Mouse (Mus musculus) heart, embryonic 14.5 days (tissue): ENCODE results near the gene Hjurp. TPM values are rescaled to one million over a fixed set of nuclear protein-coding genes. Genes with fewer than 3 reads are reported as not detected.

Source experiments
- ATAC-seq: fragments of 200-750 bp; cut with Nextera tagmentation; 2 replicates; pipeline ENCODE4 v1.8.0; 2017; ENCODE audit warnings: low read depth, moderate TSS enrichment; ENCODE audit not compliant: insufficient number of reproducible peaks, insufficient read depth, low FRiP score
- H3K27ac ChIP-seq, 2 experiments: fragments of 200-500 bp in 1 of 2; fragments of 300-500 bp in 1 of 2; sonication (generic) in 1 of 2; replicated peaks in 1 of 2; 2 replicates each; pipeline ENCODE4 v1.5.1; 2012 to 2014; ENCODE audit warnings: low read depth in 2 of 2, low read length in 2 of 2, control low read depth in 1 of 2, mild to moderate bottlenecking in 1 of 2, mixed read lengths in 1 of 2; ENCODE audit not compliant: control insufficient read depth in 1 of 2, insufficient read depth in 1 of 2
- H3K27me3 ChIP-seq: fragments of 300-500 bp; sonication (generic); 2 replicates; pipeline ENCODE4 v1.6.1; 2014; ENCODE audit warnings: mild to moderate bottlenecking, low read length, control low read depth; ENCODE audit not compliant: control insufficient read depth, insufficient read depth
- H3K36me3 ChIP-seq: fragments of 300-500 bp; sonication (generic); 2 replicates; pipeline ENCODE4 v1.6.1; 2014; ENCODE audit warnings: mild to moderate bottlenecking, control low read depth, low read length, mixed read lengths; ENCODE audit not compliant: control insufficient read depth, insufficient read depth
- H3K4me1 ChIP-seq, 2 experiments: fragments of 200-500 bp in 1 of 2; fragments of 300-500 bp in 1 of 2; sonication (generic) in 1 of 2; 2 replicates each; pipeline ENCODE4 v1.6.1; 2012 to 2014; ENCODE audit warnings: low read length in 2 of 2, control low read depth in 1 of 2, mixed read lengths in 1 of 2; ENCODE audit not compliant: control insufficient read depth in 2 of 2, insufficient read depth in 2 of 2
- H3K4me2 ChIP-seq: fragments of 300-500 bp; sonication (generic); 2 replicates; pipeline ENCODE4 v1.6.1; 2014; ENCODE audit warnings: mild to moderate bottlenecking, low read length
- H3K4me3 ChIP-seq, 2 experiments: fragments of 200-500 bp in 1 of 2; fragments of 300-500 bp in 1 of 2; sonication (generic) in 1 of 2; 2 replicates each; pipeline ENCODE4 v1.5.1; 2012 to 2014; ENCODE audit warnings: low read length in 2 of 2, mild to moderate bottlenecking in 2 of 2, control low read depth in 1 of 2, low read depth in 1 of 2, moderate library complexity in 1 of 2; ENCODE audit not compliant: control insufficient read depth in 1 of 2, insufficient read depth in 1 of 2
- H3K9ac ChIP-seq: fragments of 300-500 bp; sonication (generic); 2 replicates; pipeline ENCODE4 v1.6.1; 2014; ENCODE audit warnings: mild to moderate bottlenecking, low read length
- H3K9me3 ChIP-seq: fragments of 300-500 bp; sonication (generic); 2 replicates; pipeline ENCODE4 v1.6.1; 2016; ENCODE audit warnings: low read length, control low read depth; ENCODE audit not compliant: control insufficient read depth
- WGBS: fragments of 180-500 bp; shearing (Covaris S2); extraction: QIAGEN DNeasy Blood & Tissue Kit; methylation state at CpG from one replicate; pipeline ENCODE4 v1.1.7; 2014; 5-methylcytosine and 5-hydroxymethylcytosine counted together
- polyA plus RNA-seq: library from polyadenylated mRNA; unstranded; fragments of >200 nt; fragmentation: Nextera tagmentation; extraction: Ambion mirVana; gene quantifications from 2 replicates; pipeline ENCODE4 v1.2.1, GENCODE M21; 2014

Gene Hjurp
- polyA plus RNA-seq, 1 experiment from 2014 or later = 104 TPM

DNA sequence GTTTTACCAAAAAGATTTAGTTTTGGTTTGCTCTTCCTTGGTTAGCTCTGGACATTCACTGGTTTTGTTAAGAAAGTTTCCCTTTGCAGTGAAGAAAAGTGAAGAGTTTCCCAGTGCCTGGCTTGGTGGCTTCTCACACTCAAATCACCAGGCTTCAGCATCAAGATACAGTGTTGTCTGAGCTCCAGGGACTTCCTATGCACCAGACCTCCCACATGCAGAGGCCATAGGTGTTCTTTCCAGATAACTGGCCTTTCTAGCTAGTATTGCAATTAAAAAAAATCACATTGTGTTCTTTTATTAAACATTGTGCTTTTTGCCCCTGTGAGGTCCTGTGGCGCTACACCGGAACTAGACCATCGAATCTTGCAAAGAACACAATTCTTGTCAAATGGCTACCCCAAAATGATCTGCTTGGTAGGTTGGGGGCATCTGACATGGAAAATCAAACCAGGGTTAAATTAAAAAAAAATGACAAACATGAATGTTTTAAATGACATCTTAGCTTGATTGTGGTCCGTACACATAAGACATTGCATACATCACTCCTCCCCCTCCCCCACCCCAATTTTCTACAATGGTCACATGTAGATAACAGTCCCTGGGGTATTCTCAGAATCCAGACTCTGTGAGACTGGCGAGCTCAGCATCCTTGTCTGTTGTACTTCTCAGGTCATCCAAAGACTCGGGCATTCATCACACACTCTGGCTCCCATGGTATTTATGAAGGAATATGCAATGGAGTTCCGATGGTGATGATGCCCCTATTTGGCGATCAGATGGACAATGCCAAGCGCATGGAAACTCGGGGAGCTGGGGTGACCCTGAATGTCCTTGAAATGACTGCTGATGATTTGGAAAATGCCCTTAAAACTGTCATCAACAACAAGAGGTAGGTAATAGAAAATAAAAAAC is 61.7 kb downstream of the Hjurp start:
- WGBS = 62% methylated on average over 10 of the region's 10 CpGs
- Histone ChIP-seq H3K27me3 (no peaks in the 10 kb centered on the region), H3K4me1 (no peaks in the 10 kb centered on the region), H3K27ac (no peak overlapping the region), H3K4me3 (no peak overlapping the region), H3K36me3 (no peaks in the 10 kb centered on the region), H3K4me2 (no peak overlapping the region), H3K9ac (no peak overlapping the region), H3K9me3 (peaks cover 47% of the 10 kb centered on the region)
- ATAC-seq = no peak

DNA sequence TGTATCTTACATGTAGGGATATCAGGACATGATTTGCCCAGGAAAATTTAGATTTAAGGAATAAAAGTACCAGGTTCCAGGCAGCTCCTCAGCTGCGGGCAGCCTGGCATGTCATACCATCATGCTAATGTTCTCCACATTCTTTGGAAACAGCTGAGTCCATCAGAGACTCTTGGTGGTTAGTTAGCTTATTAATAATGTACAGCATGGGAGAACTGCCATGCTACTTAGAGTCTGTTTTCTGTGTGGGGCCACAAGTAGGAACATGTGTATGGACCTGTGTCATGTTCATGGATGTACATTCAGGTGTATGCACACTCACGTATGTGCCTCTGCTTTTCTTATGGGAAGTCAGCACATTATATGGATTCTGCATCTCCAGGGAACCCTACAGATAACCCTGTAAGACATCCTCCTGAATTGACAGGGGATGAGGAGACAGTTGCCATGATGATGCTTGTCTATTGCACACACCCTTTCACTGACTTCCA is 62.9 kb downstream of the Hjurp start:
- no peak for ATAC-seq
- no peaks in the 10 kb centered on the region for H3K4me1 ChIP-seq
- no peaks in the 10 kb centered on the region for H3K36me3 ChIP-seq
- no peak overlapping the region for H3K9ac ChIP-seq
- H3K4me2 ChIP-seq = no peak overlapping the region
- 70% methylated on average over 2 of the region's 2 CpGs for WGBS
- H3K27me3 ChIP-seq = no peaks in the 10 kb centered on the region
- H3K9me3 ChIP-seq = peaks cover 47% of the 10 kb centered on the region
- no peak overlapping the region for H3K27ac ChIP-seq
- H3K4me3 ChIP-seq = no peak overlapping the region

DNA sequence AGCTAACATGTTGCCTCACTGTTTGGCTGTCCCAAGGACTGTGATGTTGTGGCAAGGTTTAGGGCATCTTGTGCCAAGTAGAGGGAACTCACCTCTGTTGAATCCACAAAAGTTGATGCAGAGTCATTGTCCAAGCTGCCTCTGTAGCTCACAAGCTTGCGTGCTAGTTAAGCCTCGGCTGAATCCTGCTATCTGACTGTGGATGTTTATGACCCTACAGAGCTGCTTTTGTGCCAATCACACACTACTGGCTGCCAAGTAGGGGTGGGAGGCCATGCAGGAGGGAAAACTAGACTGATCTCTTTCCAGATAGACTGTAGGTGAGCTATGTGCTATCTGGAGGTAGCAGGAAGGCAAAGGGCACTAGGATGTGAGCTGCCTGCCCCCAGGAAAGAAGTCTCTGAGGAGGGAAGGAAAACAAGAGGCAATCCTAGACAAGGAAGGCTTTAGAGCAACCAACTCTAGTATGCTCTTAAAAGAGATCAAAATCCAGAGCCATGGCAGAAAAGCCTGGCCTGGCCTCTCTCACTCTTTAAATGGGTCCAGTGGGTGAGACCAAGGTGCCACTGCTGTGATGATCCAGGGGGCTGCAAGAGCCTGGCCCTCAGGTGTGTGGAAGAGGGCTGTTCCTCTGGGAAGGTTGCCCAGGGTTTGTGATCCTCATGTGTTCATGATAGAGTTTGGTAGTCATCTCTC is 63.5 kb downstream of the Hjurp start:
- Histone ChIP-seq H3K36me3 (no peaks in the 10 kb centered on the region), H3K4me3 (no peak overlapping the region), H3K27me3 (no peaks in the 10 kb centered on the region), H3K4me1 (no peaks in the 10 kb centered on the region), H3K9ac (no peak overlapping the region), H3K4me2 (no peak overlapping the region), H3K27ac (no peak overlapping the region), H3K9me3 (peaks cover 47% of the 10 kb centered on the region)
- 0 out of 2 replicates have a peak, but pooled peaks have one; percentile 5 for ATAC-seq
- WGBS = 67% methylated on average over 2 of the region's 2 CpGs

DNA sequence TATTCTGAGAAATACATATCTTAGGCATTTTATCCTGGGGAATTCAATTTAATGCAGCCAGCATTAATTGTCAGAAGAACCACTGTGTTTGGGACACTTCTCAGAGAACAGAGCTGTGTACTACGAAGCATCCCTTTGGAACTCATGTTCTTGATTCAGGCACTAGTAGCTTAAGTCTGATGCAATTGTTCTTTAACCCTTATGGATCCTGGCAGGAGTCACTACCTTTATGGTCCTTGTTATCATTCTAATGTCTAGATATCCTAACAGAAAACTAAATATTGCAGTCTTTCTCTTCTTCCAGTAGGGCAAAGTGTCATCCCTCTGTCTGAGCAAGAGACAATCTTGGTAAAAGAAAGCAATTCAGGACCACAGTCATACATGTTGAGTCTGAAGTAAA is 64.4 kb downstream of the Hjurp start:
- 68% methylated on average over 1 of the region's 1 CpGs for WGBS
- H3K4me2 ChIP-seq = no peak overlapping the region
- H3K9me3 ChIP-seq = peaks cover 47% of the 10 kb centered on the region
- no peak overlapping the region for H3K9ac ChIP-seq
- no peaks in the 10 kb centered on the region for H3K36me3 ChIP-seq
- no peak overlapping the region for H3K4me3 ChIP-seq
- ATAC-seq = no peak
- H3K27me3 ChIP-seq = no peaks in the 10 kb centered on the region
- no peaks in the 10 kb centered on the region for H3K4me1 ChIP-seq
- no peak overlapping the region for H3K27ac ChIP-seq

Other genes starting within 250 kb of the Hjurp start
- gene Ugt1a10, start 222.2 kb downstream of the Hjurp start, polyA plus RNA-seq = not detected in 2 replicates
- gene Ugt1a9, start 206.8 kb downstream of the Hjurp start, polyA plus RNA-seq = not detected in 2 replicates
- gene Ugt1a8, start 189.8 kb downstream of the Hjurp start, polyA plus RNA-seq = not detected in 2 replicates
- 1.0 and 2.1 TPM in 2 replicates for gene Ugt1a7c, start 182.6 kb downstream of the Hjurp start, polyA plus RNA-seq
- gene Ugt1a6b, start 174.4 kb downstream of the Hjurp start, polyA plus RNA-seq = 0.11 TPM in 1 of 2 replicates, not detected in the other
- 0.31 and 0.53 TPM in 2 replicates for gene Ugt1a6a, start 142.8 kb downstream of the Hjurp start, polyA plus RNA-seq
- not detected in 2 replicates for gene Ugt1a5, start 111.6 kb downstream of the Hjurp start, polyA plus RNA-seq
- not detected in 2 replicates for gene Ugt1a2, start 77.0 kb downstream of the Hjurp start, polyA plus RNA-seq
- 3.9 and 4.1 TPM in 2 replicates for gene Dnajb3, start 71.9 kb downstream of the Hjurp start, polyA plus RNA-seq
- gene Ugt1a1, start 65.7 kb downstream of the Hjurp start, polyA plus RNA-seq = not detected in 2 replicates
- gene Mroh2a, start 50.6 kb downstream of the Hjurp start, polyA plus RNA-seq = 0.62 and 0.77 TPM in 2 replicates
- 0.04 TPM in 1 of 2 replicates, not detected in the other for gene Trpm8, start within 50 bp of the Hjurp start, polyA plus RNA-seq
- gene Spp2, start 129.3 kb upstream of the Hjurp start, polyA plus RNA-seq = not detected in 2 replicates
- 0.23 TPM in 2 replicates for gene Glrp1, start 232.4 kb upstream of the Hjurp start, polyA plus RNA-seq